Mouse (Mus musculus): ENCODE data around the gene Sec14l1.

Sec14l1 gene

GRCm38 (mm10) chr11:117108595-117108994 lies 6.4 kb upstream of the Sec14l1 start:
- no peak for DNase-seq (ENCODE audit: low read depth, low spot score)

GRCm38 (mm10) chr11:117109179-117109954 lies 5.6 kb upstream of the Sec14l1 start:
- DNase-seq (ENCODE audit: low read depth, low spot score): no peak

- DNase-seq (ENCODE audit: low read depth, low spot score): no peak
Observed at GRCm38 (mm10) chr11:117111967-117112648, 2.9 kb upstream of the Sec14l1 start.

- DNase-seq (ENCODE audit: low read depth, low spot score): no peak
Observed at GRCm38 (mm10) chr11:117112649-117113051, 2.3 kb upstream of the Sec14l1 start.

- DNase-seq (ENCODE audit: low read depth, low spot score): no peak
Observed at GRCm38 (mm10) chr11:117113377-117113776, 1.6 kb upstream of the Sec14l1 start.

- no peak for DNase-seq (ENCODE audit: low read depth, low spot score)
Observed at GRCm38 (mm10) chr11:117114231-117114591, 757 bp upstream of the Sec14l1 start.

- peak; percentile 52 for DNase-seq (ENCODE audit: low read depth, low spot score)
Observed at GRCm38 (mm10) chr11:117115346-117116219, 615 bp downstream of the Sec14l1 start.

- DNase-seq (ENCODE audit: low read depth, low spot score): no peak
Observed at GRCm38 (mm10) chr11:117116350-117117303, 1.7 kb downstream of the Sec14l1 start.

GRCm38 (mm10) chr11:117117321-117117720 lies 2.4 kb downstream of the Sec14l1 start:
- DNase-seq (ENCODE audit: low read depth, low spot score): no peak

- DNase-seq (ENCODE audit: low read depth, low spot score): no peak
Observed at GRCm38 (mm10) chr11:117117791-117118190, 2.8 kb downstream of the Sec14l1 start.

- no peak for DNase-seq (ENCODE audit: low read depth, low spot score)
Observed at GRCm38 (mm10) chr11:117118248-117118647, 3.3 kb downstream of the Sec14l1 start.

- DNase-seq (ENCODE audit: low read depth, low spot score): no peak
Observed at GRCm38 (mm10) chr11:117118721-117119321, 3.9 kb downstream of the Sec14l1 start.

- DNase-seq (ENCODE audit: low read depth, low spot score): no peak
Observed at GRCm38 (mm10) chr11:117119723-117120122, 4.8 kb downstream of the Sec14l1 start.

- no peak for DNase-seq (ENCODE audit: low read depth, low spot score)
Observed at GRCm38 (mm10) chr11:117120285-117121163, 5.6 kb downstream of the Sec14l1 start.

- DNase-seq (ENCODE audit: low read depth, low spot score): no peak
Observed at GRCm38 (mm10) chr11:117121164-117121535, 6.2 kb downstream of the Sec14l1 start.

GRCm38 (mm10) chr11:117121954-117122353 lies 7.0 kb downstream of the Sec14l1 start:
- DNase-seq (ENCODE audit: low read depth, low spot score): no peak

GRCm38 (mm10) chr11:117123418-117124085 lies 8.6 kb downstream of the Sec14l1 start:
- DNase-seq (ENCODE audit: low read depth, low spot score): no peak

- no peak for DNase-seq (ENCODE audit: low read depth, low spot score)
Observed at GRCm38 (mm10) chr11:117124539-117124938, 9.6 kb downstream of the Sec14l1 start.

- no peak for DNase-seq (ENCODE audit: low read depth, low spot score)
Observed at GRCm38 (mm10) chr11:117127250-117127837, 12.4 kb downstream of the Sec14l1 start.
